Mouse (Mus musculus) embryonic fibroblast, embryonic 13.5 days (primary cell): Measurements from ENCODE around the gene Slc26a9.

ENCODE experiments used
- CTCF ChIP-seq: IDR thresholded peaks from 2 replicates; pipeline ENCODE4 v1.5.1; 2011; ENCODE audit warnings: mild to moderate bottlenecking, control low read depth, low read length, moderate library complexity, borderline replicate concordance; ENCODE audit not compliant: insufficient read depth
- POLR2A ChIP-seq: IDR thresholded peaks from 2 replicates; pipeline ENCODE4 v1.6.1; 2011; ENCODE audit warnings: low read depth, mild to moderate bottlenecking, control low read depth, low read length, moderate library complexity

DNA sequence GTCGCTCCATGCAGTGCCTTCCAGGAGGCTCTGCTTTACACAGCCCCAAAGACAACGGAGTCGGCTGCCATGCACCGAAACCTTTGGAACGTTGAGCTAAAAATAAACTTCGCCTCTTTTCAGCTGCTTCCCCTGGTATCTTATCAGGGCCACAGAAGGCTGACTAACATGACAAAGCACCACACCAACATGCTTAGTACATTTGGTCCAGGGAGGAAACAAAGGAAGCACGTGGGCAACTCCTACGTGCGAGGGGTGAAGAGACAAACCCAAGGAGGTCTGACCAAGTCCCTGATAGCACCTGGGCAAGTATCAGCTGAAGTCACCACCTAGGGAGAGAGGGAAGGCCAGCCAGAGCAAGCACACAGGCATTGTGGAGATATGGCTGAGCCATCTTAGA, 7.3 kb upstream of the Slc26a9 start:
- TF ChIP-seq CTCF (no peak), POLR2A (no peak)
